Mouse (Mus musculus) heart, adult 2 months (tissue): Measurements from ENCODE around the gene Nrg4. TPM values are rescaled to one million over a fixed set of nuclear protein-coding genes. Genes with fewer than 3 reads are reported as not detected.

ENCODE experiments used
- DNase-seq, 2 experiments: peaks; one replicate each; pipeline ENCODE4 v3.0.0; 2021
- H3K27ac ChIP-seq: fragments of 200-600 bp; 2 replicates; pipeline ENCODE4 v1.8.1; 2022
- H3K27me3 ChIP-seq: fragments of 200-500 bp; 2 replicates; pipeline ENCODE4 v1.6.1; 2012; ENCODE audit warnings: mild to moderate bottlenecking, low read length, inconsistent platforms, mixed read lengths; ENCODE audit not compliant: control insufficient read depth, insufficient read depth
- H3K36me3 ChIP-seq: fragments of 200-500 bp; 2 replicates; pipeline ENCODE4 v1.6.1; 2012; ENCODE audit warnings: low read length, inconsistent platforms; ENCODE audit not compliant: control insufficient read depth, insufficient read depth
- H3K4me1 ChIP-seq: fragments of 200-500 bp; 2 replicates; pipeline ENCODE4 v1.6.1; 2011; ENCODE audit warnings: low read length; ENCODE audit not compliant: control insufficient read depth, insufficient read depth
- H3K4me3 ChIP-seq: fragments of 200-600 bp; 2 replicates; pipeline ENCODE4 v1.8.1; 2022
- H3K79me2 ChIP-seq: fragments of 200-500 bp; replicated peaks from 2 replicates; pipeline ENCODE4 v1.6.1; 2012; ENCODE audit warnings: mild to moderate bottlenecking, inconsistent platforms, low read length, moderate library complexity, mixed read lengths; ENCODE audit not compliant: control insufficient read depth, insufficient read depth
- H3K9ac ChIP-seq: fragments of 200-500 bp; 2 replicates; pipeline ENCODE4 v1.6.1; 2012; ENCODE audit warnings: low read depth, mild to moderate bottlenecking, control low read depth, inconsistent platforms, low read length, mixed read lengths
- CTCF ChIP-seq: fragments of 200-600 bp; IDR thresholded peaks from 2 replicates; pipeline ENCODE4 v1.8.1; 2022; ENCODE audit warnings: antibody characterized with exemption, mild to moderate bottlenecking, moderate library complexity
- EP300 ChIP-seq: fragments of 200-500 bp; IDR thresholded peaks from 2 replicates; pipeline ENCODE4 v1.6.1; 2011; ENCODE audit warnings: low read depth, low read length, control low read depth; ENCODE audit not compliant: insufficient read depth
- POLR2A ChIP-seq: fragments of 200-500 bp; IDR thresholded peaks from 2 replicates; pipeline ENCODE4 v1.6.1; 2011; ENCODE audit warnings: mild to moderate bottlenecking, low read depth, low read length, control low read depth; ENCODE audit not compliant: insufficient read depth
- WGBS: fragments of 180-500 bp; shearing (Covaris S2); methylation state at CpG from one replicate; pipeline ENCODE4 v1.1.7; 2018; 5-methylcytosine and 5-hydroxymethylcytosine counted together
- intact Hi-C: fragments of 180-260 bp; cut with DNase I; formaldehyde crosslinking; loops from one replicate; pipeline ENCODE4 v1.15.1; 2025
- polyA plus RNA-seq: library from polyadenylated mRNA; depleted of rRNA; stranded (reverse); fragments of >200 nt; gene quantifications from 2 replicates; pipeline ENCODE4 v1.2.3, GENCODE M21; 2012
- total RNA-seq, 2 experiments: library from RNA; stranded (reverse); gene quantifications; 2 replicates each; pipeline ENCODE4 v1.2.3; 2021

Gene Nrg4
- total and polyA plus RNA-seq, 3 experiments: 1.5 to 7.6 (median 2.3) TPM

DNA sequence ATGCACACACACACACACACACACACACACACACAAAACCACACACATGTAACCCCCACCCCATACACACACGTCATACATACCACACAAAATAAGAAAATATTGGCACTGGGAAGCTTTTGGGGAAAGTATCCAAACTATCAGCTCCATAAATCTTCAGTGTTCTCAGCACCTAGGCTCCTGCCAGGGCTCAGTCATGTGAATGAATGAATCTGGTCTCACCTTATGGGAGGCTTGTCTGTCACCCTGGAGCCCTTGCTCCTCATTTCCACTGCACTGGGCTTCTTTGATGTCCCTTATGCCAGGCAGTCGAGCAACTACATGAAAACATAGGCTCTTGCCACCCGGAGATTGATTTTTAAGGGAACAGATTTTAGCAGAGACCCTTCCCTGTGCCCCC is 33.7 kb upstream of the Nrg4 start:
- intact Hi-C loops: no loop called here
- Histone ChIP-seq H3K4me1 (no peaks in the 10 kb centered on the region), H3K4me3 (no peak overlapping the region), H3K9ac (no peak overlapping the region), H3K36me3 (no peaks in the 10 kb centered on the region), H3K27me3 (no peaks in the 10 kb centered on the region), H3K79me2 (no peaks in the 10 kb centered on the region), H3K27ac (no peak overlapping the region)
- TF ChIP-seq EP300 (no peak), CTCF (no peak)
- DNase-seq: no peak
- WGBS: 70% methylated on average over 3 of the region's 3 CpGs

DNA sequence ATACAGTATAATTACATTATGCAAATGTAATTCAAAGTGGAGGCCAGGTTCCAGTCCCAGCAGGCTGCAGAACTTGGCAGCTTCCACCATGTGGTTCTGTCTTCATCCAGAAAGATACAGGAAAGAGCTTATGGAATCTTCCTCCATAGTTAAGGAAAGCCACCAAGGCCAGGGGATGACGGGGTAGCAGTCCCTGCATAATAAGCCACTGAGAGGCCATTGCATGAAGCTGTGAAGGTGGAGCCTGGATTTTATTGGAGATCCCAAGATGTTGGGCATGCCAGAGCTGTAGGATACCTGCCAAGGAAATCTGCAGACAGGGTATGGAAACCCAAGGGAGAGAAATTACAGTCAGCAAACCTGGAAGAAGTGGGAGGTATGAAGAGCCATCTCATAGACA is 30.5 kb upstream of the Nrg4 start:
- H3K4me1 ChIP-seq: no peaks in the 10 kb centered on the region
- H3K27ac ChIP-seq: no peak overlapping the region
- no peaks in the 10 kb centered on the region for H3K36me3 ChIP-seq
- no peak overlapping the region for H3K4me3 ChIP-seq
- intact Hi-C loops: no loop called here
- no peak for DNase-seq
- H3K9ac ChIP-seq: no peak overlapping the region
- no peaks in the 10 kb centered on the region for H3K79me2 ChIP-seq
- no peak for TF ChIP-seq EP300
- no peak for TF ChIP-seq CTCF
- TF ChIP-seq POLR2A: no peak
- 81% methylated on average over 1 of the region's 1 CpGs for WGBS
- H3K27me3 ChIP-seq: no peaks in the 10 kb centered on the region

DNA sequence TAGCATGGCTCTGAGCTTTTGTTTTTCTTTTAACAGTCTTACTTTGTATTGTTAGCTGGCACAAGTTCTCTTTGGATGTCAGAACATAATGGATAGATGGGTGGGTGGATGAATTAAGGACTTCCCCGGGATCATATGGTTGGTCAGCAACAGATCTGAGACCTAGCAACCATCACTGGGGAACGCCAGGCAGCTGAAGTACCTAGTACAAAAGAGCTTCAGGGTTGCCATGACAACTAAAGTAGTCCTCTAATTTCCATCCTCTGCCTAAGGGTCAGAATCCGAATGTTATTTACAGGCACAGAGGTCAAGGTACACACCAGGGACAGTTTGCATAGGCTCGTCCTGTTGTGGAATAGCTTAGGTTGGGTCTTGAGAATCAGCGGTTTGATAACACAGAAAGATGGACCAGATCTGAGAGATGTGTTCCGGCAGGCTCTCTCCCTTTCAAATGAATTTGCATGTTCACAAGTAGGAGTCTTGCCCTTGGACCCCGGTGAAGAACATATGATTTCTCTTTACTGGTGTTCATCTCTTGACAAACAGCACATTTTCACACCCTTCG is 28.7 kb upstream of the Nrg4 start:
- no peaks in the 10 kb centered on the region for H3K36me3 ChIP-seq
- DNase-seq: no peak
- no peaks in the 10 kb centered on the region for H3K4me1 ChIP-seq
- H3K79me2 ChIP-seq: no peaks in the 10 kb centered on the region
- H3K27me3 ChIP-seq: no peaks in the 10 kb centered on the region
- H3K9ac ChIP-seq: no peak overlapping the region
- WGBS: 73% methylated on average over 8 of the region's 8 CpGs
- no peak overlapping the region for H3K27ac ChIP-seq
- TF ChIP-seq POLR2A: no peak
- no peak for TF ChIP-seq EP300
- TF ChIP-seq CTCF: no peak
- intact Hi-C loops: no loop called here
- no peak overlapping the region for H3K4me3 ChIP-seq

DNA sequence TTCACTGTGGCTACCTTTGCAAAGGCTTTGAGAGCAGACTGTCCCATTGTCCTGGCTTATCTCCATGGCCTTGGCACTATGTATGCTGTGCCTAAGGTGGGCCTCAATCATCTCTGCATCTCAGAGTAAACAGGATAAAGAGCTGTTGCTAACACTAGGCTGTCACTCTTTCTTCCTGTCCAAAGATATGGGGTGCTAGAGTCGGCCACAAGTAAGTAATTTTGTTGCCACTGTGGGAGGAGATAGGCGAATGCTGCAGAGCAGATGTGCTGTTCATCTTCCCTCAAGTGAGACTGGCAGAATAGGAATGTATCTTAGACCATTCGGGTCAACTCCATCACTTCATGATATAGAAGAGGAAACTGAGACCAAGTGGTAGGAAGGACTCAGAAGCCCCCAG is 28.0 kb upstream of the Nrg4 start:
- H3K27ac ChIP-seq: no peak overlapping the region
- intact Hi-C loops: no loop called here
- 54% methylated on average over 3 of the region's 3 CpGs for WGBS
- no peak for DNase-seq
- no peak overlapping the region for H3K4me3 ChIP-seq
- no peaks in the 10 kb centered on the region for H3K27me3 ChIP-seq
- no peaks in the 10 kb centered on the region for H3K79me2 ChIP-seq
- TF ChIP-seq POLR2A (no peak), CTCF (no peak), EP300 (no peak)
- H3K9ac ChIP-seq: no peak overlapping the region
- H3K4me1 ChIP-seq: no peaks in the 10 kb centered on the region
- H3K36me3 ChIP-seq: no peaks in the 10 kb centered on the region

DNA sequence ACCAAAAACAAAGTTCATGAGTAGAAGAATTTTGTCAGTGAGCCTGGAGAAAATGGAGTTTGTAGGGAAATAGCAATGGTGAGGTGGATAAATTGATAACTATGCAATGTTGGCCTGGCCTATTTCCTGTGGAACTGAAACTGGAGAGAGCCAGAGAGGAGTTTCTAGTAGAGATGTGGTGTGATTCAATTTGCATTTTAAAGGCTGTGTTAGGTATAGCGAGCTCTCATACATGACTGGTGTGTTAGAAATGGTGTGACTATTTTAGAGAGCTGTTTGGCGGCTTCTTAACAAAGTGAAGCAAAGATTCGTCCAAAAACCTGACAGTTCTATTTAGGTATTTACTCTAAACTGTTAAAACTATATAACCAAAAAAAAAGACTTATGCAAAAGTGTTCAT is 22.0 kb upstream of the Nrg4 start:
- H3K79me2 ChIP-seq: no peaks in the 10 kb centered on the region
- 78% methylated on average over 3 of the region's 3 CpGs for WGBS
- no peak for TF ChIP-seq POLR2A
- no peak for TF ChIP-seq CTCF
- no peak for TF ChIP-seq EP300
- no peaks in the 10 kb centered on the region for H3K36me3 ChIP-seq
- DNase-seq: no peak
- intact Hi-C loops: no loop called here
- no peaks in the 10 kb centered on the region for H3K4me1 ChIP-seq
- no peak overlapping the region for H3K9ac ChIP-seq
- H3K27me3 ChIP-seq: no peaks in the 10 kb centered on the region
- no peak overlapping the region for H3K27ac ChIP-seq
- no peak overlapping the region for H3K4me3 ChIP-seq

DNA sequence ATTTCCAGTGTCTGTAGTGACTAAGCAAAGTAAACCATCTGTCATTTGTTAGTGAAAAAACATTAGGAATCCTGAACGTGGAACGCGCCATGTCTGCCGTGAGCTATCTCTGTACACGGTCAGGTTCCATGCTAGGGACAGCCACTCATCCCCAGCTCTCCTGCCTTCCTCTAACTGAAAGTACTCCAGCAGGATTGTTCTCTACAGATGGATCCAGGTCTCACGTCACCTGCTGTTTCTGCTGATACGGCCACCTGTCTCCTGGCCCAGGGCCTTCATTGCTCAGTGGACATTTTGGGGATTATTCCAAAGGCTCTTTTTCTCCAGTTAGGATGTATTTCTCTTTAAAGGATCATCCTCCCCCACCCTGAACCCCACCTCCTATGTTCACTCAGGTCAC is 18.7 kb upstream of the Nrg4 start:
- intact Hi-C loops: no loop called here
- no peak for DNase-seq

More for the DNA sequence above, 18.7 kb upstream of the Nrg4 start:
- 88% methylated on average over 7 of the region's 7 CpGs for WGBS
- Histone ChIP-seq H3K27me3 (no peaks in the 10 kb centered on the region), H3K4me1 (no peaks in the 10 kb centered on the region), H3K4me3 (no peak overlapping the region), H3K27ac (no peak overlapping the region), H3K36me3 (no peaks in the 10 kb centered on the region), H3K79me2 (no peaks in the 10 kb centered on the region), H3K9ac (no peak overlapping the region)
- TF ChIP-seq POLR2A (no peak), EP300 (no peak), CTCF (no peak)
